Mouse (Mus musculus): ENCODE data around the gene Il1rapl1.

GRCm38 (mm10) chrX:86728803-86729202 lies 1386.6 kb downstream of the Il1rapl1 start:
- TF ChIP-seq CTCF (IDR thresholded peaks at IDR 0.05; ENCODE audit: control insufficient read depth, insufficient read depth, low read length) (no peak), POLR2A (IDR thresholded peaks at IDR 0.05; ENCODE audit: borderline replicate concordance, control insufficient read depth, low read depth, low read length) (no peak)
